ENCODE assay signal across 9 mouse cellular contexts in genomic region chr1:39734311-39734710, GRCm38 (mm10). TPM values are rescaled to one million over a fixed set of nuclear protein-coding genes. Genes with fewer than 3 reads are reported as not detected.
DNase-seq lines count a peak whose midpoint lies in the region; ATAC-seq lines count a peak whose summit lies in the region.
"Had no signal": no experiment of that assay in that cellular context is flagged by ENCODE, and none has a peak within 500 bp of the region (broad histone marks: within the 10 kb centered on the region; RNA-seq: fewer than 3 reads in every experiment).

No protein-coding gene starts in this region.

- H3K36me3 ChIP-seq in kidney, embryonic 14.5 days (ENCODE audit: control insufficient read depth, insufficient read depth, low read length): no peaks in the 10 kb centered on the region
- no peaks in the 10 kb centered on the region for H3K36me3 ChIP-seq in midbrain, embryonic 10.5 days
- H3K36me3 ChIP-seq: limb, embryonic 13.5 days had no signal

- H3K9ac ChIP-seq in kidney, embryonic 14.5 days (ENCODE audit: low read depth, low read length): no peak overlapping the region
- H3K9ac ChIP-seq: limb, embryonic 13.5 days had no signal

- no peak overlapping the region for H3K4me2 ChIP-seq in kidney, embryonic 14.5 days (replicated peaks; ENCODE audit: low read depth, low read length)
- H3K4me2 ChIP-seq: limb, embryonic 13.5 days had no signal

- no peaks in the 10 kb centered on the region for H3K9me3 ChIP-seq in kidney, embryonic 14.5 days (ENCODE audit: control insufficient read depth, low read length)
- no peaks in the 10 kb centered on the region for H3K9me3 ChIP-seq in midbrain, embryonic 10.5 days (replicated peaks)
- H3K9me3 ChIP-seq: limb, embryonic 13.5 days had no signal

- H3K4me3 ChIP-seq in kidney, embryonic 14.5 days (ENCODE audit: low read length): no peak overlapping the region
- no peak overlapping the region for H3K4me3 ChIP-seq in midbrain, embryonic 10.5 days
- H3K4me3 ChIP-seq: limb, embryonic 13.5 days had no signal

- no peak for ATAC-seq in kidney, embryonic 14.5 days (ENCODE audit: low FRiP score, low TSS enrichment)
- ATAC-seq in megakaryocyte progenitor cell, adult 5-6 weeks (replicated peaks; ENCODE audit: poor library complexity): peak; percentile 59
- ATAC-seq in erythroblast, adult 5-6 weeks (replicated peaks; ENCODE audit: low FRiP score, poor library complexity, severe bottlenecking): no peak

- no peaks in the 10 kb centered on the region for H3K27me3 ChIP-seq in kidney, embryonic 14.5 days (ENCODE audit: control insufficient read depth, insufficient read depth, low read length)
- H3K27me3 ChIP-seq in midbrain, embryonic 10.5 days (ENCODE audit: low read depth, poor library complexity, severe bottlenecking): peaks cover 8% of the 10 kb centered on the region; the same call in 1 of the 2 replicates
- H3K27me3 ChIP-seq: limb, embryonic 13.5 days had no signal

- DNase-seq in cerebellum, adult 11 months: peak; percentile 13
- no peak for DNase-seq in cerebellum, adult 9-11 months
- peak; percentile 37 to 50 for DNase-seq in cerebellum, postnatal 25 days
- DNase-seq in midbrain, embryonic 10.5 days (ENCODE audit: low spot score): no peak
- no peak for DNase-seq in left cerebral cortex, adult 9 months (ENCODE audit: low spot score in 2 of 2)

- peak overlapping the region; percentile 63; the same call in 1 of the 2 replicates for H3K27ac ChIP-seq in kidney, embryonic 14.5 days (ENCODE audit: low read depth, low read length)
- no peak overlapping the region; the same call in 1 of the 2 replicates for H3K27ac ChIP-seq in midbrain, embryonic 10.5 days (replicated peaks)

- WGBS in kidney, embryonic 14.5 days: 83% methylated on average over 13 of the region's 13 CpGs
- WGBS in midbrain, embryonic 10.5 days: 88% methylated on average over 13 of the region's 13 CpGs

- H3K4me1 ChIP-seq in kidney, embryonic 14.5 days (ENCODE audit: control insufficient read depth, insufficient read depth, low read length): peaks cover 19% of the 10 kb centered on the region
- peaks cover 30% of the 10 kb centered on the region for H3K4me1 ChIP-seq in midbrain, embryonic 10.5 days

RNA-seq across cellular contexts. Expression of gene Rfx8, which starts 13.5 kb away (rescaled TPM):
- 0.18 TPM in 1 of 2 replicates, not detected in the other for polyA plus RNA-seq in kidney, embryonic 14.5 days (2014; fragmentation: Nextera tagmentation; extraction: Ambion mirVana)
- total RNA-seq in megakaryocyte progenitor cell, adult 5-6 weeks (2015): 0.10 and 0.59 TPM in 2 replicates
- total RNA-seq in megakaryocyte progenitor cell, adult 5-6 weeks (2017): 0.34 and 0.62 TPM in 2 replicates
- polyA plus RNA-seq in midbrain, embryonic 10.5 days (2016; fragmentation: Nextera tagmentation; extraction: Ambion mirVana): 0.20 and 0.39 TPM in 2 replicates
- not detected in 2 replicates for total RNA-seq in erythroblast, adult 5-6 weeks (2015; ENCODE audit: low replicate concordance)
- total RNA-seq in erythroblast, adult 5-6 weeks (2017; ENCODE audit: low replicate concordance): not detected in 2 replicates

Comparison
In these comparisons a context has a peak if more than half of its experiments do, and no peak if none do; other contexts are left out.
1. DNase-seq: peak in cerebellum, adult 11 months (single experiment) and cerebellum, postnatal 25 days (2 of 2); none in cerebellum, adult 9-11 months (single experiment), midbrain, embryonic 10.5 days (single experiment) and left cerebral cortex, adult 9 months (0 of 2).